Mouse (Mus musculus) lung, adult 2 months (tissue): ENCODE data around the gene Polr3gl. TPM values are rescaled to one million over a fixed set of nuclear protein-coding genes. Genes with fewer than 3 reads are reported as not detected.
A peak's percentile ranks its signal among the peaks of the same experiment; 100 is the strongest.

Experiments used
- DNase-seq: peaks from one replicate; pipeline ENCODE4 v3.0.0; 2022
- H3K4me1 ChIP-seq: fragments of 200-500 bp; 2 replicates; pipeline ENCODE4 v1.6.1; 2011; ENCODE audit warnings: low read length; ENCODE audit not compliant: control insufficient read depth, insufficient read depth
- H3K4me3 ChIP-seq: fragments of 200-500 bp; replicated peaks from 2 replicates; pipeline ENCODE3; 2011; ENCODE audit warnings: low read depth, mild to moderate bottlenecking, control low read depth, low read length; ENCODE audit errors: extremely low read depth
- CTCF ChIP-seq: fragments of 200-500 bp; IDR thresholded peaks from 2 replicates; pipeline ENCODE4 v1.5.1; 2011; ENCODE audit warnings: mild to moderate bottlenecking, low read length, control low read depth; ENCODE audit not compliant: insufficient read depth
- POLR2A ChIP-seq: fragments of 200-500 bp; IDR thresholded peaks from 2 replicates; pipeline ENCODE4 v1.6.1; 2011; ENCODE audit warnings: low read depth, mild to moderate bottlenecking, control low read depth, low read length, borderline replicate concordance; ENCODE audit errors: extremely low read depth
- WGBS: fragments of 180-500 bp; shearing (Covaris S2); methylation state at CpG from one replicate; pipeline ENCODE4 v1.1.7; 2018; 5-methylcytosine and 5-hydroxymethylcytosine counted together
- polyA plus RNA-seq: library from polyadenylated mRNA; depleted of rRNA; stranded (reverse); fragments of >200 nt; gene quantifications from 2 replicates; pipeline ENCODE4 v1.2.3, GENCODE M21; 2012

Gene Polr3gl
- polyA plus RNA-seq, 1 experiment, result 21.3 TPM

- no peak for TF ChIP-seq CTCF
- TF ChIP-seq POLR2A, result no peak
- peak; percentile 31 for DNase-seq
- Histone ChIP-seq H3K4me3 (no peak overlapping the region), H3K4me1 (peaks cover 43% of the 10 kb centered on the region)
- 64% methylated on average over 8 of the region's 8 CpGs for WGBS
Observed at GRCm38 (mm10) chr3:96575272-96575984, 18.6 kb downstream of the Polr3gl start.

- H3K4me3 ChIP-seq, result no peak overlapping the region
- H3K4me1 ChIP-seq, result peaks cover 40% of the 10 kb centered on the region
- peak; percentile 7 for DNase-seq
- 74% methylated on average over 19 of the region's 19 CpGs for WGBS
- TF ChIP-seq CTCF (no peak), POLR2A (no peak)
Observed at GRCm38 (mm10) chr3:96573611-96574511, 20.1 kb downstream of the Polr3gl start.

- TF ChIP-seq POLR2A (peak; percentile 24; the same call in 1 of the 2 replicates), CTCF (no peak)
- WGBS, result 42% methylated on average over 16 of the region's 16 CpGs
- peaks cover 32% of the 10 kb centered on the region for H3K4me1 ChIP-seq
- no peak overlapping the region for H3K4me3 ChIP-seq
- peak; percentile 41 for DNase-seq
Observed at GRCm38 (mm10) chr3:96571896-96572698, 21.9 kb downstream of the Polr3gl start.

- WGBS, result 65% methylated on average over 2 of the region's 2 CpGs
- H3K4me3 ChIP-seq, result no peak overlapping the region
- peaks cover 29% of the 10 kb centered on the region for H3K4me1 ChIP-seq
- no peak for TF ChIP-seq POLR2A
- TF ChIP-seq CTCF, result no peak
- no peak for DNase-seq
Observed at GRCm38 (mm10) chr3:96571336-96571735, 22.6 kb downstream of the Polr3gl start.

GRCm38 (mm10) chr3:96570643-96571042 is 23.3 kb downstream of the Polr3gl start:
- Histone ChIP-seq H3K4me3 (no peak overlapping the region), H3K4me1 (peaks cover 24% of the 10 kb centered on the region)
- DNase-seq, result no peak
- TF ChIP-seq CTCF (no peak), POLR2A (no peak)
- WGBS, result 40% methylated on average over 7 of the region's 7 CpGs

GRCm38 (mm10) chr3:96569966-96570605 is 23.9 kb downstream of the Polr3gl start:
- no peak for DNase-seq
- Histone ChIP-seq H3K4me1 (peaks cover 18% of the 10 kb centered on the region), H3K4me3 (no peak overlapping the region)
- TF ChIP-seq CTCF (no peak), POLR2A (no peak)
- WGBS, result 89% methylated on average over 11 of the region's 11 CpGs

GRCm38 (mm10) chr3:96569506-96569905 is 24.5 kb downstream of the Polr3gl start:
- TF ChIP-seq CTCF, result no peak
- no peak for TF ChIP-seq POLR2A
- WGBS, result 86% methylated on average over 13 of the region's 13 CpGs
- DNase-seq, result no peak
- Histone ChIP-seq H3K4me1 (peaks cover 18% of the 10 kb centered on the region), H3K4me3 (no peak overlapping the region)

GRCm38 (mm10) chr3:96568605-96569004 is 25.4 kb downstream of the Polr3gl start:
- DNase-seq, result no peak
- TF ChIP-seq CTCF (no peak), POLR2A (no peak)
- no peak overlapping the region for H3K4me3 ChIP-seq
- 53% methylated on average over 8 of the region's 8 CpGs for WGBS
- peaks cover 26% of the 10 kb centered on the region for H3K4me1 ChIP-seq
